11 mouse cellular contexts compared by ENCODE assay signal in the genomic region with DNA sequence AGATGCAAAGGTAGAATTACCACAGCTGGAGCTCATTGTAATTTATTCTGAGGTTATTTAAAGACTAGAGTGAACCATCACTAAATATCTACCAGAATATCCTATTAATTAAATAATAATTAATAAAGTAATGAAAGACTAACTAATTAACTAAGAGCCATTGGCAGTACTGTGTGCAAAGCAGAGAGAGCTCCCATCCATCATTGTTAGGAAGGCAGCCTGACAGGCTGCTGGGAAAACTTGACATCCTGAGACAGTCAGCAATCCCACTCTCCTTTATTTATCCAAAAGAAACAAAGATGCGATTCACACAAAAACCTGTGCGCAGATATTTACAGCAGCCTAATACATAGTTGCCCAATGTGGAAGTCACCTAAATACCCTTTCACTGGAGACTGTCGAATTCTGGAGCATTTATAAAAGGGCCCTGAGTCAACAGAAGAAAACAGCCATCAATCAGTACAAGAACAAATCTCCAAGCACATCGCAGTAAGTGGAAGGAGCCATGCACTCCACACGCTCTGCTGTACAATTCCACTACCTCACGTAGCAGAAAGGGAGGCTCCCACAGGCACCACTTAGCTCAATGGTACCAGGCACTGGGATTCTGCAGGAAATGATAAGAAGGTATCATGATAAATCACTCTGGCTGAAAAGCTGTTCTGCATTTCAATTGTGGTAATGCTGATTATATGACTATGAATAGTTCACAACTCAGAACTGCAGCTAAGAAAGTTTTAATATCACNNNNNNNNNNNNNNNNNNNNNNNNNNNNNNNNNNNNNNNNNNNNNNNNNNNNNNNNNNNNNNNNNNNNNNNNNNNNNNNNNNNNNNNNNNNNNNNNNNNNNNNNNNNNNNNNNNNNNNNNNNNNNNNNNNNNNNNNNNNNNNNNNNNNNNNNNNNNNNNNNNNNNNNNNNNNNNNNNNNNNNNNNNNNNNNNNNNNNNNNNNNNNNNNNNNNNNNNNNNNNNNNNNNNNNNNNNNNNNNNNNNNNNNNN. TPM values are rescaled to one million over a fixed set of nuclear protein-coding genes. Genes with fewer than 3 reads are reported as not detected.
DNase-seq lines count a peak whose midpoint lies in the region; ATAC-seq and TF ChIP-seq lines count a peak whose summit lies in the region.
"Had no signal": no experiment of that assay in that cellular context is flagged by ENCODE, and none has a peak within 500 bp of the region (broad histone marks: within the 10 kb centered on the region; RNA-seq: fewer than 3 reads in every experiment).

No protein-coding gene starts in this region.

- no peak overlapping the region for H3K9ac ChIP-seq in kidney, embryonic 14.5 days (ENCODE audit: low read depth, low read length)
- no peak overlapping the region for H3K9ac ChIP-seq in hindbrain, postnatal 0 days (replicated peaks; ENCODE audit: low read length)

- no peaks in the 10 kb centered on the region for H3K27me3 ChIP-seq in kidney, embryonic 14.5 days (ENCODE audit: control insufficient read depth, insufficient read depth, low read length)
- no peaks in the 10 kb centered on the region for H3K27me3 ChIP-seq in hindbrain, postnatal 0 days (ENCODE audit: insufficient read depth, low read length)

- peaks cover 5% of the 10 kb centered on the region for H3K4me1 ChIP-seq in kidney, embryonic 14.5 days (ENCODE audit: control insufficient read depth, insufficient read depth, low read length)
- no peaks in the 10 kb centered on the region for H3K4me1 ChIP-seq in hindbrain, postnatal 0 days (ENCODE audit: insufficient read depth, low read length)

- TF ChIP-seq CTCF in hindbrain, postnatal 0 days (IDR thresholded peaks at IDR 0.05; ENCODE audit: low read depth): no peak

- H3K4me3 ChIP-seq in kidney, embryonic 14.5 days (ENCODE audit: low read length): no peak overlapping the region
- H3K4me3 ChIP-seq in hindbrain, postnatal 0 days (ENCODE audit: low read length): no peak overlapping the region

- peak overlapping the region; percentile 38; the same call in 1 of the 2 replicates for H3K27ac ChIP-seq in kidney, embryonic 14.5 days (ENCODE audit: low read depth, low read length)
- H3K27ac ChIP-seq in hindbrain, postnatal 0 days: no peak overlapping the region; the same call in 1 of the 2 replicates

- no peak; the same call in 1 of the 2 replicates for ATAC-seq in kidney, embryonic 14.5 days (ENCODE audit: low FRiP score, low TSS enrichment)
- ATAC-seq in hindbrain, postnatal 0 days: peak; percentile 49; the same call in 1 of the 2 replicates

- H3K9me3 ChIP-seq in kidney, embryonic 14.5 days (ENCODE audit: control insufficient read depth, low read length): no peaks in the 10 kb centered on the region
- H3K9me3 ChIP-seq in hindbrain, postnatal 0 days (ENCODE audit: low read length): no peaks in the 10 kb centered on the region
- H3K9me3 ChIP-seq: G1E had no signal

- 32% methylated on average over 6 of the region's 6 CpGs for WGBS in kidney, embryonic 14.5 days
- WGBS in hindbrain, postnatal 0 days: 38% methylated on average over 6 of the region's 6 CpGs

- H3K4me2 ChIP-seq in kidney, embryonic 14.5 days (replicated peaks; ENCODE audit: low read depth, low read length): no peak overlapping the region
- H3K4me2 ChIP-seq in hindbrain, postnatal 0 days (ENCODE audit: low read depth, low read length): no peak overlapping the region

- H3K36me3 ChIP-seq in kidney, embryonic 14.5 days (ENCODE audit: control insufficient read depth, insufficient read depth, low read length): no peaks in the 10 kb centered on the region
- H3K36me3 ChIP-seq in hindbrain, postnatal 0 days (ENCODE audit: insufficient read depth, low read length): no peaks in the 10 kb centered on the region
- H3K36me3 ChIP-seq: G1E had no signal

- no peak for DNase-seq in kidney, postnatal 14 days
- peak; percentile 26 for DNase-seq in embryo, embryonic 9.5 days (ENCODE audit: extremely low spot score)
- DNase-seq in hindbrain, postnatal 0 days (ENCODE audit: low spot score): no peak
- peak; percentile 57 for DNase-seq in retina, postnatal 1 day
- DNase-seq in gastrocnemius, adult 18-20 months (ENCODE audit: low spot score): no peak
- no peak for DNase-seq in adrenal gland, postnatal 36 days
- DNase-seq: adrenal gland, adult 8-10 months; cerebellum, postnatal 14 days; kidney, adult 8-10 months had no signal

RNA-seq across cellular contexts. Expression of gene St8sia1, which starts 15.7 kb away (rescaled TPM):
- polyA plus RNA-seq in kidney, embryonic 14.5 days (2014; fragmentation: Nextera tagmentation; extraction: Ambion mirVana): 2.4 and 3.5 TPM in 2 replicates
- 14.8 and 18.0 TPM in 2 replicates for total RNA-seq in hindbrain, postnatal 0 days (2014; rRNA removed)
- 3.2 and 3.7 TPM in 2 replicates for polyA plus RNA-seq in hindbrain, postnatal 0 days (2015; fragmentation: Nextera tagmentation; extraction: Ambion mirVana)
- total RNA-seq in gastrocnemius, adult 18-20 months (2021): under 1 TPM; 0.19 to 0.30 TPM
- 1 to 10 TPM in 1 of 2 experiments, under 1 TPM in 1; 0.40 to 1.3 TPM for total RNA-seq in adrenal gland, postnatal 36 days (2021)
- polyA plus RNA-seq: G1E had no signal

Comparison
In these comparisons a context has a peak if more than half of its experiments do, and no peak if none do; other contexts are left out.
1. DNase-seq: peak in embryo, embryonic 9.5 days (single experiment) and retina, postnatal 1 day (single experiment); none in kidney, postnatal 14 days (single experiment), hindbrain, postnatal 0 days (single experiment), gastrocnemius, adult 18-20 months (single experiment) and adrenal gland, postnatal 36 days (0 of 2).